Mouse (Mus musculus): ENCODE measurements around the gene Gprc5c. TPM values are rescaled to one million over a fixed set of nuclear protein-coding genes. Genes with fewer than 3 reads are reported as not detected.
A peak's percentile ranks its signal among the peaks of the same experiment; 100 is the strongest.

Gprc5c gene
- total and polyA plus RNA-seq, 3 experiments: 6.3 to 11.6 (median 7.9) TPM

- Histone ChIP-seq H3K79me2 (replicated peaks; ENCODE audit: control insufficient read depth, insufficient read depth, low read length) (no peaks in the 10 kb centered on the region), H3K9ac (ENCODE audit: low read depth, low read length) (no peak overlapping the region), H3K36me3 (ENCODE audit: control insufficient read depth, insufficient read depth, low read length) (no peaks in the 10 kb centered on the region), H3K4me3 (no peak overlapping the region), H3K27ac (no peak overlapping the region), H3K27me3 (ENCODE audit: control insufficient read depth, insufficient read depth, low read length) (no peaks in the 10 kb centered on the region), H3K4me1 (ENCODE audit: control insufficient read depth, insufficient read depth, low read length) (no peaks in the 10 kb centered on the region; the same call in 1 of the 2 replicates)
- intact Hi-C loops (cut with DNase I): loop anchor here (10.0 kb wide), 1 partner anchor 228 kb away; the partner anchor contains the start of gene Cd300ld3
- TF ChIP-seq EP300 (IDR thresholded peaks at IDR 0.05; ENCODE audit: insufficient read depth, low read depth, low read length) (no peak), POLR2A (IDR thresholded peaks at IDR 0.05; ENCODE audit: insufficient read depth, low read depth, low read length) (no peak), CTCF (IDR thresholded peaks at IDR 0.05) (no peak)
- WGBS: 88% methylated on average over 4 of the region's 4 CpGs
- no peak for DNase-seq
Measured at GRCm38 (mm10) chr11:114816934-114817333, 34.0 kb upstream of the Gprc5c start.

- peak in 1 of 2 experiments; percentile 49 for DNase-seq
- no peak for TF ChIP-seq POLR2A (IDR thresholded peaks at IDR 0.05; ENCODE audit: insufficient read depth, low read depth, low read length)
- no peak for TF ChIP-seq EP300 (IDR thresholded peaks at IDR 0.05; ENCODE audit: insufficient read depth, low read depth, low read length)
- TF ChIP-seq CTCF (IDR thresholded peaks at IDR 0.05): no peak
- intact Hi-C loops (cut with DNase I): loop anchor here (10.0 kb wide), 1 partner anchor 227 kb away; the partner anchor contains the start of gene Cd300ld3
- Histone ChIP-seq H3K79me2 (replicated peaks; ENCODE audit: control insufficient read depth, insufficient read depth, low read length) (no peaks in the 10 kb centered on the region), H3K27me3 (ENCODE audit: control insufficient read depth, insufficient read depth, low read length) (no peaks in the 10 kb centered on the region), H3K36me3 (ENCODE audit: control insufficient read depth, insufficient read depth, low read length) (no peaks in the 10 kb centered on the region), H3K9ac (ENCODE audit: low read depth, low read length) (no peak overlapping the region), H3K27ac (no peak overlapping the region), H3K4me3 (no peak overlapping the region), H3K4me1 (ENCODE audit: control insufficient read depth, insufficient read depth, low read length) (no peaks in the 10 kb centered on the region)
- 85% methylated on average over 7 of the region's 7 CpGs for WGBS
Measured at GRCm38 (mm10) chr11:114818185-114818584, 32.8 kb upstream of the Gprc5c start.

GRCm38 (mm10) chr11:114819110-114819509, 31.8 kb upstream of the Gprc5c start:
- no peak for TF ChIP-seq POLR2A (IDR thresholded peaks at IDR 0.05; ENCODE audit: insufficient read depth, low read depth, low read length)
- no peak for TF ChIP-seq EP300 (IDR thresholded peaks at IDR 0.05; ENCODE audit: insufficient read depth, low read depth, low read length)
- TF ChIP-seq CTCF (IDR thresholded peaks at IDR 0.05): no peak
- H3K27ac ChIP-seq: no peak overlapping the region
- no peaks in the 10 kb centered on the region for H3K4me1 ChIP-seq (ENCODE audit: control insufficient read depth, insufficient read depth, low read length)
- WGBS: 40% methylated on average over 2 of the region's 2 CpGs
- H3K36me3 ChIP-seq (ENCODE audit: control insufficient read depth, insufficient read depth, low read length): no peaks in the 10 kb centered on the region
- DNase-seq: no peak
- no peaks in the 10 kb centered on the region for H3K27me3 ChIP-seq (ENCODE audit: control insufficient read depth, insufficient read depth, low read length)
- no peak overlapping the region for H3K9ac ChIP-seq (ENCODE audit: low read depth, low read length)
- no peak overlapping the region for H3K4me3 ChIP-seq
- H3K79me2 ChIP-seq (replicated peaks; ENCODE audit: control insufficient read depth, insufficient read depth, low read length): no peaks in the 10 kb centered on the region
- intact Hi-C loops (cut with DNase I): loop anchor here (10.0 kb wide), 1 partner anchor 226 kb away; the partner anchor contains the start of gene Cd300ld3

GRCm38 (mm10) chr11:114820444-114820843, 30.5 kb upstream of the Gprc5c start:
- intact Hi-C loops (cut with DNase I): no loop called here
- Histone ChIP-seq H3K4me1 (ENCODE audit: control insufficient read depth, insufficient read depth, low read length) (no peaks in the 10 kb centered on the region), H3K36me3 (ENCODE audit: control insufficient read depth, insufficient read depth, low read length) (no peaks in the 10 kb centered on the region), H3K79me2 (replicated peaks; ENCODE audit: control insufficient read depth, insufficient read depth, low read length) (no peaks in the 10 kb centered on the region), H3K4me3 (no peak overlapping the region), H3K27me3 (ENCODE audit: control insufficient read depth, insufficient read depth, low read length) (no peaks in the 10 kb centered on the region), H3K27ac (no peak overlapping the region), H3K9ac (ENCODE audit: low read depth, low read length) (no peak overlapping the region)
- DNase-seq: no peak
- 59% methylated on average over 3 of the region's 3 CpGs for WGBS
- TF ChIP-seq CTCF (IDR thresholded peaks at IDR 0.05): no peak
- TF ChIP-seq POLR2A (IDR thresholded peaks at IDR 0.05; ENCODE audit: insufficient read depth, low read depth, low read length): no peak
- no peak for TF ChIP-seq EP300 (IDR thresholded peaks at IDR 0.05; ENCODE audit: insufficient read depth, low read depth, low read length)

GRCm38 (mm10) chr11:114821325-114821724, 29.6 kb upstream of the Gprc5c start:
- Histone ChIP-seq H3K4me3 (no peak overlapping the region), H3K27ac (no peak overlapping the region), H3K4me1 (ENCODE audit: control insufficient read depth, insufficient read depth, low read length) (no peaks in the 10 kb centered on the region), H3K27me3 (ENCODE audit: control insufficient read depth, insufficient read depth, low read length) (no peaks in the 10 kb centered on the region), H3K79me2 (replicated peaks; ENCODE audit: control insufficient read depth, insufficient read depth, low read length) (no peaks in the 10 kb centered on the region), H3K9ac (ENCODE audit: low read depth, low read length) (no peak overlapping the region), H3K36me3 (ENCODE audit: control insufficient read depth, insufficient read depth, low read length) (no peaks in the 10 kb centered on the region)
- DNase-seq: peak in 1 of 2 experiments; percentile 26
- WGBS: 66% methylated on average over 1 of the region's 1 CpGs
- intact Hi-C loops (cut with DNase I): no loop called here
- TF ChIP-seq POLR2A (IDR thresholded peaks at IDR 0.05; ENCODE audit: insufficient read depth, low read depth, low read length) (no peak), EP300 (IDR thresholded peaks at IDR 0.05; ENCODE audit: insufficient read depth, low read depth, low read length) (no peak), CTCF (IDR thresholded peaks at IDR 0.05) (no peak)

- no peak overlapping the region for H3K27ac ChIP-seq
- H3K4me1 ChIP-seq (ENCODE audit: control insufficient read depth, insufficient read depth, low read length): no peaks in the 10 kb centered on the region
- intact Hi-C loops (cut with DNase I): no loop called here
- H3K27me3 ChIP-seq (ENCODE audit: control insufficient read depth, insufficient read depth, low read length): no peaks in the 10 kb centered on the region
- no peaks in the 10 kb centered on the region for H3K79me2 ChIP-seq (replicated peaks; ENCODE audit: control insufficient read depth, insufficient read depth, low read length)
- H3K4me3 ChIP-seq: no peak overlapping the region
- no peak for TF ChIP-seq POLR2A (IDR thresholded peaks at IDR 0.05; ENCODE audit: insufficient read depth, low read depth, low read length)
- TF ChIP-seq CTCF (IDR thresholded peaks at IDR 0.05): no peak
- no peak for TF ChIP-seq EP300 (IDR thresholded peaks at IDR 0.05; ENCODE audit: insufficient read depth, low read depth, low read length)
- no peak overlapping the region for H3K9ac ChIP-seq (ENCODE audit: low read depth, low read length)
- 61% methylated on average over 12 of the region's 12 CpGs for WGBS
- DNase-seq: peak in 1 of 2 experiments; percentile 40
- H3K36me3 ChIP-seq (ENCODE audit: control insufficient read depth, insufficient read depth, low read length): no peaks in the 10 kb centered on the region
Measured at GRCm38 (mm10) chr11:114822727-114823126, 28.2 kb upstream of the Gprc5c start.

Measured in heart, adult 2 months (tissue).